Mouse (Mus musculus) embryonic facial prominence, embryonic 12.5 days (tissue): ENCODE data around the gene Cdh15. TPM values are rescaled to one million over a fixed set of nuclear protein-coding genes. Genes with fewer than 3 reads are reported as not detected.

Experiments used
- ATAC-seq: fragments of 200-750 bp; cut with Nextera tagmentation; 2 replicates; pipeline ENCODE4 v1.8.0; 2017; ENCODE audit not compliant: insufficient number of reproducible peaks, insufficient read depth, low FRiP score, low TSS enrichment
- H3K27ac ChIP-seq: fragments of 300-500 bp; sonication (generic); 2 replicates; pipeline ENCODE4 v1.5.1; 2016; ENCODE audit warnings: mild to moderate bottlenecking
- H3K27me3 ChIP-seq: fragments of 300-500 bp; sonication (generic); 2 replicates; pipeline ENCODE4 v1.6.1; 2016; ENCODE audit warnings: mild to moderate bottlenecking, moderate library complexity
- H3K36me3 ChIP-seq: fragments of 300-500 bp; sonication (generic); 2 replicates; pipeline ENCODE4 v1.6.1; 2016; ENCODE audit warnings: mild to moderate bottlenecking
- H3K4me1 ChIP-seq: fragments of 300-500 bp; sonication (generic); 2 replicates; pipeline ENCODE4 v1.6.1; 2016
- H3K4me2 ChIP-seq: fragments of 300-500 bp; sonication (generic); replicated peaks from 2 replicates; pipeline ENCODE4 v1.6.1; 2016; ENCODE audit warnings: mild to moderate bottlenecking, moderate library complexity
- H3K4me3 ChIP-seq: fragments of 300-500 bp; sonication (generic); 2 replicates; pipeline ENCODE4 v1.5.1; 2016; ENCODE audit warnings: mild to moderate bottlenecking
- H3K9ac ChIP-seq: fragments of 300-500 bp; sonication (generic); 2 replicates; pipeline ENCODE4 v1.6.1; 2016; ENCODE audit warnings: mild to moderate bottlenecking, moderate library complexity
- H3K9me3 ChIP-seq: fragments of 300-500 bp; sonication (generic); 2 replicates; pipeline ENCODE4 v1.6.1; 2016; ENCODE audit warnings: mild to moderate bottlenecking, moderate library complexity
- WGBS: fragments of 180-500 bp; shearing (Covaris S2); methylation state at CpG from one replicate; pipeline ENCODE4 v1.1.7; 2016; 5-methylcytosine and 5-hydroxymethylcytosine counted together
- polyA plus RNA-seq: library from polyadenylated mRNA; unstranded; fragments of >200 nt; fragmentation: Nextera tagmentation; extraction: Ambion mirVana; gene quantifications from 2 replicates; pipeline ENCODE4 v1.2.1, GENCODE M21; 2016

Cdh15 gene
- polyA plus RNA-seq, 1 experiment from 2014 or later = 11.7 TPM

- Histone ChIP-seq H3K27ac (no peak overlapping the region), H3K27me3 (peaks cover 4% of the 10 kb centered on the region; the same call in 1 of the 2 replicates), H3K4me1 (peaks cover 3% of the 10 kb centered on the region; the same call in 1 of the 2 replicates), H3K4me2 (peak overlapping the region; percentile 53), H3K4me3 (peak overlapping the region; percentile 28), H3K9ac (no peak overlapping the region), H3K9me3 (peaks cover 21% of the 10 kb centered on the region), H3K36me3 (no peaks in the 10 kb centered on the region; the same call in 1 of the 2 replicates)
- WGBS = 62% methylated on average over 10 of the region's 10 CpGs
- ATAC-seq = no peak
These were observed 17.7 kb downstream of the Cdh15 start for GRCm38 (mm10) chr8:122865441-122865840.

GRCm38 (mm10) chr8:122866231-122866630 is 18.5 kb downstream of the Cdh15 start:
- 85% methylated on average over 8 of the region's 8 CpGs for WGBS
- Histone ChIP-seq H3K36me3 (no peaks in the 10 kb centered on the region; the same call in 1 of the 2 replicates), H3K27ac (no peak overlapping the region), H3K4me2 (no peak overlapping the region), H3K4me3 (no peak overlapping the region), H3K27me3 (peaks cover 4% of the 10 kb centered on the region; the same call in 1 of the 2 replicates), H3K9ac (no peak overlapping the region), H3K9me3 (peaks cover 21% of the 10 kb centered on the region), H3K4me1 (peaks cover 5% of the 10 kb centered on the region; the same call in 1 of the 2 replicates)
- ATAC-seq = no peak

DNA sequence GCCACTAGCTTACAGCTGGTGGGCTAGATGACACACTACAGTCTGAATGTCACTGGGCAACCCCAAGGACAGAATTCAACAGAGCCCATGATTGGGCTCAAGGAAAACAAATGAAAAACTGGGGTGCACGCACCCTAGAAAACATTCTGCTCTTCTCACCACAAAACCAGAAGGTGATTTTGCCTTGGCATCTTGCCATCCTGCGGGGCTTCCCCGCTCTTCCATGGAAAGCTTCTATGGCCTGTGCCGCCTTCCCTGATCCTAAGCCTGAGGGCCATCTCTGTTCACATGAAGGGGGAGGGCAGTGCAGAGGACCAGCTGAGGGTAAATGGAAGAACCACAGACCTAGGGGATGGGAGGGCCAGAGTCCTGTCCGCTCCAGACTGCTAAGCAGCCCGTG is 20.2 kb downstream of the Cdh15 start:
- H3K9ac ChIP-seq = no peak overlapping the region
- H3K4me3 ChIP-seq = no peak overlapping the region
- H3K4me1 ChIP-seq = peaks cover 5% of the 10 kb centered on the region; the same call in 1 of the 2 replicates
- no peak overlapping the region for H3K27ac ChIP-seq
- H3K9me3 ChIP-seq = peaks cover 21% of the 10 kb centered on the region
- no peak overlapping the region for H3K4me2 ChIP-seq
- H3K27me3 ChIP-seq = peaks cover 4% of the 10 kb centered on the region; the same call in 1 of the 2 replicates
- no peaks in the 10 kb centered on the region; the same call in 1 of the 2 replicates for H3K36me3 ChIP-seq
- no peak for ATAC-seq
- 88% methylated on average over 6 of the region's 6 CpGs for WGBS

DNA sequence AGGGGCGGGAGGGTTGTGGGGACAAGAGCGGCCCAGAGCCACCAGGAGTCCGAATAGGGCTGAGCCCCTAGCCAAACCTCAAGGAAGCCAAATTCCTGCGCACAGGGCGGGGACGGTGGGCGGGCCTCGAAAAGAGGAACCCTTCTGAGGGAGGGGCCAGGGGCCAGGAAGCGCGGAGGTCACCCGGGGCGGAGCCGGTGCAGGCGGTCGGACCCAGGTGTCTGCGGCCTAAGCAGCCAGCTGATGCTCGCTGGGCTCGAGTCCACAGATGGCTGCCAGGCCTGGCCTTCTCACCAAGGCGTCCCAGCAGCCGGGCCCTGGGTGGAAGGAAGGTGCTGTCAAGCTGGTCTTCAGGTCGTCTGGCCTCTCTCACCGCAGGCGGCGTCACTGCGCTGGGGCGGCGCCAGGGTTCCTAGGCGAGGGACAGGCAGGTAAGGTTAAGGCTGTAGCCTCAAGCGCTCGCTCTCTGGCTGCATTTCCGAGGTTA is 22.7 kb downstream of the Cdh15 start:
- ATAC-seq = no peak
- Histone ChIP-seq H3K27ac (no peak overlapping the region), H3K4me1 (peaks cover 12% of the 10 kb centered on the region), H3K4me3 (0 out of 2 replicates have a peak overlapping the region, but pooled peaks have one; percentile 12), H3K4me2 (peak overlapping the region; percentile 46), H3K9me3 (peaks cover 9% of the 10 kb centered on the region), H3K36me3 (no peaks in the 10 kb centered on the region; the same call in 1 of the 2 replicates), H3K27me3 (no peaks in the 10 kb centered on the region), H3K9ac (peak overlapping the region; percentile 27; the same call in 1 of the 2 replicates)
- WGBS = 15% methylated on average over 29 of the region's 31 CpGs

DNA sequence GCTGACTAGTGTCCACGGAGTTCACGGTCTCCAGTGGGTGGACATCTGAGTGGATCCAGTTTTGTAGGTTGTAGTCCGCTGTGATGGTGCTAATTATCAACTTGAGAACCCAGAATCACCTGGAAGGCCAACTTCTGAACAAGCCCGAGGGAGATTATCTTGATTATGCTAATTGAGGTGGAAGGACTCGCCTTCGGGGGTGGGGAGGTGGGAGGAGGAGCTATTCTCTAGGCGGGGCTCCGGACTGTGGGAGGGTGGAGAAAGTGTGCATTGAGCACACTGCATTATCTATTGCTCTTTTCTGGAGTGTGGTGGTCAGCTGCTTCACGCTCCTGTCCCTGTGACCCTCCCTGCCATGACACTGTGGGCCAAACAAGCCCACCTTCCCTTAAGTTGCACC is 23.9 kb downstream of the Cdh15 start:
- H3K36me3 ChIP-seq = no peaks in the 10 kb centered on the region
- H3K27me3 ChIP-seq = no peaks in the 10 kb centered on the region
- H3K27ac ChIP-seq = no peak overlapping the region
- no peak overlapping the region for H3K4me3 ChIP-seq
- H3K9ac ChIP-seq = no peak overlapping the region
- ATAC-seq = no peak
- H3K4me1 ChIP-seq = peaks cover 15% of the 10 kb centered on the region
- 72% methylated on average over 9 of the region's 9 CpGs for WGBS
- peaks cover under 1% of the 10 kb centered on the region; the same call in 1 of the 2 replicates for H3K9me3 ChIP-seq
- H3K4me2 ChIP-seq = no peak overlapping the region

GRCm38 (mm10) chr8:122873171-122873570 is 25.4 kb downstream of the Cdh15 start:
- 54% methylated on average over 6 of the region's 6 CpGs for WGBS
- Histone ChIP-seq H3K4me1 (peaks cover 15% of the 10 kb centered on the region), H3K9ac (no peak overlapping the region), H3K9me3 (no peaks in the 10 kb centered on the region), H3K27ac (no peak overlapping the region), H3K36me3 (no peaks in the 10 kb centered on the region), H3K4me3 (no peak overlapping the region), H3K4me2 (no peak overlapping the region), H3K27me3 (no peaks in the 10 kb centered on the region)
- ATAC-seq = no peak

DNA sequence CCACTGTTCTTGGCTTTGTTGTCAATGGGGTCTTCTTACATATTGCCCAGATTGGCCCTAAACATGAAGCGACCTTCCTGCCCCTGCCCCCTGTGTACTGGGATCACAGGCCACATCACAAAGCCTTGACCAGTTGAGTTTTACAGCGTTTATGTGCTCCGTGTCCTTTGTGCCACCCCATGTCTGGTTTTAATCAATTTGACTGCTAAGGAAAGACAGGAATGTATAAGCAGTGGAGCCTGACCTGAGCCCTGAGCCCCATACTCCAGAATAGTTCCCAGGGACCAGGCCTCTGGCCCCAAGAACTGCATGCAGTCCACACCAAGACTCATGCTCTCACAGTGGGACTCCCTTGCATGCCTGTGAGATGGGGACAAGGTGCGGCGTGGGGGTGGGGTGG is 27.4 kb downstream of the Cdh15 start:
- no peak overlapping the region for H3K4me3 ChIP-seq
- no peaks in the 10 kb centered on the region for H3K9me3 ChIP-seq
- 0 out of 2 replicates have a peak overlapping the region, but pooled peaks have one; percentile 46 for H3K27ac ChIP-seq
- no peak for ATAC-seq
- no peak overlapping the region for H3K9ac ChIP-seq
- H3K36me3 ChIP-seq = no peaks in the 10 kb centered on the region
- H3K27me3 ChIP-seq = no peaks in the 10 kb centered on the region
- H3K4me1 ChIP-seq = peaks cover 14% of the 10 kb centered on the region
- WGBS = 48% methylated on average over 5 of the region's 5 CpGs
- H3K4me2 ChIP-seq = no peak overlapping the region

- WGBS = 89% methylated on average over 3 of the region's 3 CpGs
- Histone ChIP-seq H3K27ac (no peak overlapping the region), H3K4me1 (peaks cover 10% of the 10 kb centered on the region)
These were observed 30.5 kb downstream of the Cdh15 start for GRCm38 (mm10) chr8:122878231-122878630.

GRCm38 (mm10) chr8:122880302-122880701 is 32.5 kb downstream of the Cdh15 start:
- Histone ChIP-seq H3K27ac (no peak overlapping the region), H3K4me3 (no peak overlapping the region), H3K27me3 (no peaks in the 10 kb centered on the region), H3K4me1 (peaks cover 4% of the 10 kb centered on the region), H3K9me3 (no peaks in the 10 kb centered on the region), H3K9ac (no peak overlapping the region), H3K4me2 (no peak overlapping the region), H3K36me3 (peaks cover 34% of the 10 kb centered on the region)
- WGBS = 27% methylated on average over 3 of the region's 3 CpGs
- ATAC-seq = no peak

More at GRCm38 (mm10) chr8:122878231-122878630, 30.5 kb downstream of the Cdh15 start:
- H3K36me3 ChIP-seq = peaks cover 14% of the 10 kb centered on the region
- H3K4me3 ChIP-seq = no peak overlapping the region
- H3K9ac ChIP-seq = no peak overlapping the region
- no peaks in the 10 kb centered on the region for H3K9me3 ChIP-seq
- H3K4me2 ChIP-seq = no peak overlapping the region
- no peak for ATAC-seq
- no peaks in the 10 kb centered on the region for H3K27me3 ChIP-seq

GRCm38 (mm10) chr8:122883671-122884070 is 35.9 kb downstream of the Cdh15 start:
- H3K9me3 ChIP-seq = no peaks in the 10 kb centered on the region
- no peak for ATAC-seq
- 83% methylated on average over 10 of the region's 10 CpGs for WGBS
- H3K4me3 ChIP-seq = no peak overlapping the region
- no peak overlapping the region for H3K4me2 ChIP-seq
- H3K4me1 ChIP-seq = no peaks in the 10 kb centered on the region; the same call in 1 of the 2 replicates
- peaks cover 68% of the 10 kb centered on the region for H3K36me3 ChIP-seq
- H3K27me3 ChIP-seq = no peaks in the 10 kb centered on the region
- no peak overlapping the region for H3K27ac ChIP-seq
- H3K9ac ChIP-seq = no peak overlapping the region

DNA sequence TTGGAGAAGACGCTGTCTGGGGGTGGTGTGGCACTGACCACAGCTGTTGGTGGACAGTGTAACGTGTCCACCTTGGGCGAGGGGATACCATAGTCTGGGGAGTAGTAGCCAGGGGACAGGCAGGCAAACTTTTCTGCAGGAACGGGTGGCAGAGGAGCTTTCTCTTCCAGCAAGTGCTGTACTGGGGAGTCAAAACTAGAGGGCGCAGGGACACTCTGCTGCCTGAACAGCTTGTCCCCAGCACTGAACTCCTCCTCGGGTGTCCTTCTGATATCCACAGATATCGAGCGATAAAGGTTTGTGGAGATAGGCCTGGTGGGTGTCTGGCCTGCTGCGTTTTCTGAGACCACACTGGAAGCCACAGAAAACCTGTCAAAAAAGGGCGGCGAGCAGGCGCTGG is 43.7 kb downstream of the Cdh15 start:
- Histone ChIP-seq H3K9me3 (no peaks in the 10 kb centered on the region), H3K4me1 (no peaks in the 10 kb centered on the region), H3K4me3 (no peak overlapping the region), H3K27me3 (no peaks in the 10 kb centered on the region), H3K27ac (no peak overlapping the region), H3K36me3 (peaks cover 97% of the 10 kb centered on the region), H3K9ac (no peak overlapping the region), H3K4me2 (no peak overlapping the region)
- ATAC-seq = no peak
- WGBS = 87% methylated on average over 12 of the region's 12 CpGs

DNA sequence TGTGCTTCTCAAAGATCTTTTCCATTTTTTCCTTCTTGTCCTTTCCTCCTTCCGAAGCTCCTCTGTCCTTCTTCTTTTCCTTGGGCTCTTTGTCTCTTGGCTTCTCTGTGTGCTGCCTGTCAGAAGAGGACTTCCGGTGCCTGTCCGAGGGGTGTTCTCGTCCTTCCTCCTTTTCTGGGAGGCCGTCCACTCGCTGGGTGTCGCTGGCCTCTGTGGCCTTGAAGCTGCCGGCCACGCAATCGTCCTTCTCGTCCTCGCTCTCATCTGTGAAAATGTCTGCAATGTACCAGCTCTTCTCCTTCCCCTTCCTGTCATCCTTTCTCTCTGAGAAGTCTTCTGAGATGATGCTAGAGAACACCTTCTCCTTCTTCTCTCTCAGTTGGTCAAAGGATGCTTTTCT is 45.7 kb downstream of the Cdh15 start:
- Histone ChIP-seq H3K9ac (no peak overlapping the region), H3K4me1 (no peaks in the 10 kb centered on the region), H3K4me2 (no peak overlapping the region), H3K4me3 (no peak overlapping the region), H3K27ac (no peak overlapping the region), H3K27me3 (no peaks in the 10 kb centered on the region), H3K9me3 (no peaks in the 10 kb centered on the region), H3K36me3 (peaks cover 97% of the 10 kb centered on the region)
- whole genome bisulfite sequencing = 93% methylated on average over 12 of the region's 12 CpGs
- no peak for ATAC-seq
